Mouse (Mus musculus): Measurements from ENCODE around the gene Elovl2. TPM values are rescaled to one million over a fixed set of nuclear protein-coding genes. Genes with fewer than 3 reads are reported as not detected.

Elovl2 gene
- total and polyA plus RNA-seq, 2 experiments from 2014 or later, result 31.2 to 32.3 TPM

DNA sequence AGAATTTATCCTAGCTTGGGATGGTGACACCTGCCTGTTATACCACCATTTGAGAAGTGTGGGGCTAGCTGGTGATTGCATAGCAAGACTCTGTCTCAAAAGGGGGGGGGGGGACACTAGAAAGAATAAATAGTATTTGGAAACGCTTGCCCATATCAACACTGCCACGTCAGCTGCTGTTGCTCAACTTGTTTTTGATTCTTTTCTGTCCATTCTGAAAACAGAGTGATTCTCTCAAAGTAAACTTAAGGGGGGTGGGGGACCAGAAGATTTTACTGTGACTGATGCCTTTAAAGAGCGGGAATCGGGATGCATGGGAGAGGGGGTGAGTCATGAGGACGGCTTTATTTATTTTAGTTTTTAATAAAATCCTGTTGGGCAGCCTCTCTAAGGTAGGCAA lies 6.3 kb upstream of the Elovl2 start:
- no peak overlapping the region for H3K27ac ChIP-seq
- TF ChIP-seq CTCF (IDR thresholded peaks at IDR 0.05; ENCODE audit: low read depth), result no peak
- H3K9me3 ChIP-seq (ENCODE audit: low read length), result peaks cover 3% of the 10 kb centered on the region; the same call in 1 of the 2 replicates
- no peak overlapping the region for H3K4me3 ChIP-seq (ENCODE audit: low read length)
- H3K9ac ChIP-seq (replicated peaks; ENCODE audit: low read length), result no peak overlapping the region
- 85% methylated on average over 5 of the region's 5 CpGs for WGBS
- no peaks in the 10 kb centered on the region for H3K4me1 ChIP-seq (ENCODE audit: insufficient read depth, low read length)
- DNase-seq (ENCODE audit: low spot score) (no peak), ATAC-seq (no peak)
- H3K27me3 ChIP-seq (ENCODE audit: insufficient read depth, low read length), result no peaks in the 10 kb centered on the region
- H3K4me2 ChIP-seq (ENCODE audit: low read depth, low read length), result no peak overlapping the region
- no peaks in the 10 kb centered on the region for H3K36me3 ChIP-seq (ENCODE audit: insufficient read depth, low read length)

DNA sequence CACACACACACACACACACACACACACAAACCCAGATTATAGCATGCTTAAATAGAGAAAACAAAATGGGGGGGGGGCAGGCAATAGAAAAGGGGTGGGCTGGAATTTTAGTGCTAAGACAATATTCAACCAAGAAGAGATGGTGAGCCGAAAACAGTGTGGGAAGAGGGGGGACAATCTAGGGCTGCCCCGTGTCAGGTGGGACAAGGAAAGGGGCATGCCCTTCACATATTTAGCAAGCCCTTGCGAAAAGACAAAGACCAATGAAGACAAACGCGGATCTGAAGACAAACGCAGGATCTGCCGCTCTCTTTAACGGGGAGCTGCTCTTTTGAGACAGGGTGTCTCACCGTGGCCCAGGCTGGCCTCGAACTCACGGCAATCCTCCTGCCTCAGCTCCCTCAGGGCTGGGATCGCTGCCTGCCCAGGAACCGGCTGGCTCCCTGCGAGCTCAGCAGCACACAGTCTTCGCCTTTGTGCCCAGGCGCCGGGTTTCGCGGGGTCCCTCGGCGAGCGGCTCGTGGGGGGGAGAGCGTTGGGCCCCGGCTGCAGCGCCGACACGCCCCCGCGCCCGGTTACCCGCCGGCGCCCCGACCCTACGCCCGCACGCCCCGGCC lies 410 bp downstream of the Elovl2 start:
- WGBS, result 2% methylated on average over 35 of the region's 39 CpGs
- H3K9me3 ChIP-seq (ENCODE audit: low read length), result peaks cover 8% of the 10 kb centered on the region; the same call in 1 of the 2 replicates

DNA sequence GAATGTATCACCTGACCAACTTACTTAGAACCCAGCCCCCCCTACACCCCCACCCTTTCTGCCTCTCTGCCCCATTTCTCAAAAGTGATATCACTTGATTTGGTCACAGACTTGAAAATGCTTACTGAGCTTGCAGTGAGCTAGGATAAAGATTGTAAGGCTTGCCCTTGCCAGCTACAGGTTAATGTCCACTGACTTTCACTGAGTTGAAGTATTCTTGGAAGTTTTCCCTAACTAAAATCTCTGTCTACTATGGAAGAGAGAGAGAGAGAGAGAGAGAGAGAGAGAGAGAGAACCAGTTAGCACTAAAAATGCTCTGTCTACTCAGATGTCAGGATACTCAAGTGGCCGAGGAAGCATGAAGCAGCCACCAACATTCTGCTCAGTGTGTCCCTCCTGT lies 1.1 kb downstream of the Elovl2 start:
- no peak overlapping the region for H3K9ac ChIP-seq (replicated peaks; ENCODE audit: low read length)
- no peaks in the 10 kb centered on the region for H3K36me3 ChIP-seq (ENCODE audit: insufficient read depth, low read length)
- H3K4me1 ChIP-seq (ENCODE audit: insufficient read depth, low read length), result no peaks in the 10 kb centered on the region
- TF ChIP-seq CTCF (IDR thresholded peaks at IDR 0.05; ENCODE audit: low read depth), result no peak
- DNase-seq (ENCODE audit: low spot score), result no peak
- 14% methylated on average over 1 of the region's 1 CpGs for WGBS
- peak overlapping the region; percentile 59 for H3K4me2 ChIP-seq (ENCODE audit: low read depth, low read length)
- H3K27ac ChIP-seq, result no peak overlapping the region
- H3K9me3 ChIP-seq (ENCODE audit: low read length), result peaks cover 8% of the 10 kb centered on the region; the same call in 1 of the 2 replicates
- ATAC-seq, result no peak
- H3K27me3 ChIP-seq (ENCODE audit: insufficient read depth, low read length), result no peaks in the 10 kb centered on the region
- H3K4me3 ChIP-seq (ENCODE audit: low read length), result peak overlapping the region; percentile 85

More for the DNA sequence above, 410 bp downstream of the Elovl2 start:
- DNase-seq (ENCODE audit: low spot score), result no peak
- H3K4me2 ChIP-seq (ENCODE audit: low read depth, low read length), result peak overlapping the region; percentile 59
- peak overlapping the region; percentile 88 for H3K9ac ChIP-seq (replicated peaks; ENCODE audit: low read length)
- H3K4me3 ChIP-seq (ENCODE audit: low read length), result peak overlapping the region; percentile 85
- no peak for TF ChIP-seq CTCF (IDR thresholded peaks at IDR 0.05; ENCODE audit: low read depth)
- ATAC-seq, result peak; percentile 78
- H3K36me3 ChIP-seq (ENCODE audit: insufficient read depth, low read length), result no peaks in the 10 kb centered on the region
- no peaks in the 10 kb centered on the region for H3K27me3 ChIP-seq (ENCODE audit: insufficient read depth, low read length)
- H3K4me1 ChIP-seq (ENCODE audit: insufficient read depth, low read length), result no peaks in the 10 kb centered on the region
- peak overlapping the region; percentile 78 for H3K27ac ChIP-seq

DNA sequence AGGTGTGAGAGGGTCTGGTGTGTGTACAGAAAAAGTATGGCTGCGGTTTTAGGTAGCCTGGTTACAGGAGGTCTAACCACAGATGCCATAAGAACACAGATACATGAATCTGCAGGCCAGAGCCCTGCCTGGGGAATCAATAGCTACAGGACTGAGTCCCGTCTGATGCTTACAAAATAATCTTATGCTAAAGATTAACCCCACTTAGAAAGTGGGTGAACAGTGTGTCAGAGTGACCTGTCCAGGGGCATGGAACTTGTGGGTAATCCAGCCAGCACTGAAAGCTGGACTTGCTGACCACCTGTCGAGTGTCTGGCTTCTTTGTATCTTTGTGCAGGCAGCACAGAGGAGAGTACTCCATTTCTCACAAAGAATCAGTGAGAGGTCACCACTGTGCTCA lies 4.0 kb downstream of the Elovl2 start:
- ATAC-seq, result no peak
- no peak overlapping the region for H3K4me3 ChIP-seq (ENCODE audit: low read length)

DNA sequence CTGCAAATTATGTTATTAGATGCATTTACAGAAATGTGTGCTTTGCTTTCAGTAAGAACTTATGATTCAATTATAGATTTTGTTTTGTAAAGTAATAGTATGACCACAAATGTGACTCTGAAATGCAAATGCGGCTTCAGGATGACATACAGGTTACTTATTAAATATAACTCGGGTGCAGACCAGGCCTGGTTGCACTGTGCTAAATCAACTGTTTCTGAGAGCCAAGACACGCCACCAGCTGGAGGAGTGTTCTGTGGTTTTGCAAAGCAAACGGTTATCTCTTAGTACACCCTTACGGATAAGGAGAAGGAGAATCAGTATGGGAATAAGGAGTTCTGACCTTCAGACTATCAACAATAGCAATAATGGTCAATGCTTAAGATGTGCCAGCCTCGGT lies 4.5 kb downstream of the Elovl2 start:
- no peak overlapping the region for H3K4me3 ChIP-seq (ENCODE audit: low read length)
- H3K4me2 ChIP-seq (ENCODE audit: low read depth, low read length), result no peak overlapping the region
- WGBS, result 85% methylated on average over 6 of the region's 6 CpGs
- no peak overlapping the region for H3K9ac ChIP-seq (replicated peaks; ENCODE audit: low read length)
- H3K4me1 ChIP-seq (ENCODE audit: insufficient read depth, low read length), result no peaks in the 10 kb centered on the region
- H3K27ac ChIP-seq, result no peak overlapping the region
- no peaks in the 10 kb centered on the region for H3K36me3 ChIP-seq (ENCODE audit: insufficient read depth, low read length)
- ATAC-seq (no peak), DNase-seq (ENCODE audit: low spot score) (no peak)
- no peak for TF ChIP-seq CTCF (IDR thresholded peaks at IDR 0.05; ENCODE audit: low read depth)
- no peaks in the 10 kb centered on the region for H3K9me3 ChIP-seq (ENCODE audit: low read length)
- no peaks in the 10 kb centered on the region for H3K27me3 ChIP-seq (ENCODE audit: insufficient read depth, low read length)

More for the DNA sequence above, 4.0 kb downstream of the Elovl2 start:
- H3K36me3 ChIP-seq (ENCODE audit: insufficient read depth, low read length), result no peaks in the 10 kb centered on the region
- H3K27ac ChIP-seq, result no peak overlapping the region
- no peak overlapping the region for H3K9ac ChIP-seq (replicated peaks; ENCODE audit: low read length)
- H3K27me3 ChIP-seq (ENCODE audit: insufficient read depth, low read length), result no peaks in the 10 kb centered on the region
- TF ChIP-seq CTCF (IDR thresholded peaks at IDR 0.05; ENCODE audit: low read depth), result no peak
- DNase-seq (ENCODE audit: low spot score), result no peak
- H3K4me2 ChIP-seq (ENCODE audit: low read depth, low read length), result no peak overlapping the region
- WGBS, result 74% methylated on average over 3 of the region's 3 CpGs
- H3K4me1 ChIP-seq (ENCODE audit: insufficient read depth, low read length), result no peaks in the 10 kb centered on the region
- peaks cover 4% of the 10 kb centered on the region; the same call in 1 of the 2 replicates for H3K9me3 ChIP-seq (ENCODE audit: low read length)

DNA sequence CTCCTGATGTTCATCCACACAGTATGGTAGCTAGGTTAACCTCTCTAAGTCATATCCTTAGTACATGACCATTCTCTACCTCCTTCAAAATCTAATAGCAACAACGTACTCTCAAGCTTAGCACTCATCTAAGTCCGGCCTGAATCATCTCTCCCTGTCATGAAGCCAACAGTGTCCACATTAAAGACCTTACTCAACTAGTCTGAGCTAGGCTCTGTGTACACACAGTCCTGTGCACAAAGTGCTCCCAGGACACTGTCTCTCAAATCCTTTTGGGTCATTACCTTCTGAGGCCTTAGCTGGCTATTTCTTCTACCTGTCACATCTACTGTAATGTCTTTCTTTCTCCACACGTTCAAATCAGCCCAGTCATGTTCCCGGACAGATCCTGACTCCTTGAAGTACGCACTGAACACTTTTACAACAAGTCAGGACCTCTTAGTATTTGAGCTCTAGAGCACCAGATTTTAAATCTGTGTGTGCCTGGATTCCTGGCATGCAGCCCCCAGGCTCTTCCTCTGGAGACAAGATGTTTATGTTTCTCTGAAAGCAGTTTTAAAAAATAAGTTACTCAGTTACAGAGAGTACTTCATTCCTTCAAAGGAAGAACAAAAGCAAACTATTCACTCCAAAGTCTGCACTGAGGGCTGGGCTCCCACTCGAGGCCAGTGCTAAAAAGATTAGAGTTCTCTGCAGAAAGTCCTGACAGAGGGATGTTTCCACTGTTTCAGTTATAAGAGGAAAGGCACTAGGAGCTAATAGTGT lies 7.5 kb downstream of the Elovl2 start:
- no peak overlapping the region for H3K9ac ChIP-seq (replicated peaks; ENCODE audit: low read length)
- DNase-seq (ENCODE audit: low spot score) (no peak), ATAC-seq (no peak)
- 75% methylated on average over 6 of the region's 6 CpGs for WGBS
- no peak for TF ChIP-seq CTCF (IDR thresholded peaks at IDR 0.05; ENCODE audit: low read depth)
- H3K4me3 ChIP-seq (ENCODE audit: low read length), result no peak overlapping the region
- H3K4me1 ChIP-seq (ENCODE audit: insufficient read depth, low read length), result no peaks in the 10 kb centered on the region
- H3K9me3 ChIP-seq (ENCODE audit: low read length), result no peaks in the 10 kb centered on the region
- no peak overlapping the region for H3K4me2 ChIP-seq (ENCODE audit: low read depth, low read length)
- no peak overlapping the region for H3K27ac ChIP-seq
- no peaks in the 10 kb centered on the region for H3K36me3 ChIP-seq (ENCODE audit: insufficient read depth, low read length)
- no peaks in the 10 kb centered on the region for H3K27me3 ChIP-seq (ENCODE audit: insufficient read depth, low read length)

DNA sequence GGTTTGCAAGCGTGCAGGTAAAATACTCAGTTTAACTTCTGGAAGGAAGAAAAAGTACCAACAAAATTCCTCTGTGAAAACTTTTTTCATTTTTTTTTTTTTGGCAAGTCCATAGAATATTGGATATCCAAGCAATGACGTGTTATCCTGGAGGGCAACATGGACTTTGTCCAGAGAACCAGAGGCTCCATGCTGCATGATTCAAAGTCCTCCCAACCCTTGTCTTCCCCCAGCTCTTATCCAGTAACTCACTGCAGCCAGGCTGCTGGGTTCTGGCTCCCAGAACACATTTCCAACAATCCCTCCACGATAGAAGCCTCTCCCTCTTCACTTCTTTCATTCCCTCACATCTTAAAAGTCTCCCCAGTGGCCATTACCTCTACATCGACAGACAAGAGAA lies 8.9 kb downstream of the Elovl2 start:
- no peak for DNase-seq (ENCODE audit: low spot score)
- 81% methylated on average over 4 of the region's 4 CpGs for WGBS
- Histone ChIP-seq H3K4me3 (ENCODE audit: low read length) (no peak overlapping the region), H3K36me3 (ENCODE audit: insufficient read depth, low read length) (no peaks in the 10 kb centered on the region), H3K4me1 (ENCODE audit: insufficient read depth, low read length) (no peaks in the 10 kb centered on the region), H3K27me3 (ENCODE audit: insufficient read depth, low read length) (no peaks in the 10 kb centered on the region), H3K4me2 (ENCODE audit: low read depth, low read length) (no peak overlapping the region), H3K9me3 (ENCODE audit: low read length) (no peaks in the 10 kb centered on the region), H3K9ac (replicated peaks; ENCODE audit: low read length) (no peak overlapping the region), H3K27ac (no peak overlapping the region)
- ATAC-seq, result no peak
- no peak for TF ChIP-seq CTCF (IDR thresholded peaks at IDR 0.05; ENCODE audit: low read depth)

Data from hindbrain, postnatal 0 days (tissue).